Mouse (Mus musculus) midbrain, postnatal 0 days (tissue): ENCODE measurements around the gene Ercc1. TPM values are rescaled to one million over a fixed set of nuclear protein-coding genes. Genes with fewer than 3 reads are reported as not detected.
A peak's percentile ranks its signal among the peaks of the same experiment; 100 is the strongest.

Experiments
- ATAC-seq: fragments of 200-750 bp; cut with Nextera tagmentation; 2 replicates; pipeline ENCODE4 v1.8.0; 2017; ENCODE audit warnings: moderate number of reproducible peaks, mild to moderate bottlenecking, moderate TSS enrichment, moderate library complexity; ENCODE audit not compliant: low FRiP score
- DNase-seq: peaks from one replicate; pipeline ENCODE4 v3.0.0-alpha.2; 2015; ENCODE audit warnings: low spot score
- H3K27ac ChIP-seq: fragments of 300-500 bp; sonication (generic); 2 replicates; pipeline ENCODE4 v1.5.1; 2014; ENCODE audit warnings: low read depth, mild to moderate bottlenecking, low read length, mixed read lengths
- H3K27me3 ChIP-seq: fragments of 300-500 bp; sonication (generic); 2 replicates; pipeline ENCODE4 v1.6.1; 2014; ENCODE audit warnings: low read length, control low read depth, mixed read lengths; ENCODE audit not compliant: insufficient read depth
- H3K36me3 ChIP-seq: fragments of 300-500 bp; sonication (generic); 2 replicates; pipeline ENCODE4 v1.6.1; 2014; ENCODE audit warnings: low read length, control low read depth, mixed read lengths; ENCODE audit not compliant: insufficient read depth
- H3K4me1 ChIP-seq: fragments of 300-500 bp; sonication (generic); 2 replicates; pipeline ENCODE4 v1.6.1; 2014; ENCODE audit warnings: mild to moderate bottlenecking, control low read depth, antibody characterized with exemption, low read length, mixed read lengths; ENCODE audit not compliant: insufficient read depth
- H3K4me2 ChIP-seq: fragments of 300-500 bp; sonication (generic); 2 replicates; pipeline ENCODE4 v1.6.1; 2014; ENCODE audit warnings: low read depth, mild to moderate bottlenecking, low read length, mixed read lengths; ENCODE audit not compliant: poor library complexity, severe bottlenecking
- H3K4me3 ChIP-seq: fragments of 300-500 bp; sonication (generic); 2 replicates; pipeline ENCODE4 v1.5.1; 2014; ENCODE audit warnings: low read depth, mild to moderate bottlenecking, low read length, moderate library complexity
- H3K9ac ChIP-seq: fragments of 300-500 bp; sonication (generic); replicated peaks from 2 replicates; pipeline ENCODE4 v1.6.1; 2014; ENCODE audit warnings: mild to moderate bottlenecking, low read length, moderate library complexity, mixed read lengths; ENCODE audit not compliant: poor library complexity, severe bottlenecking
- H3K9me3 ChIP-seq: fragments of 300-500 bp; sonication (generic); 2 replicates; pipeline ENCODE4 v1.6.1; 2016; ENCODE audit warnings: low read length, control low read depth
- CTCF ChIP-seq: IDR thresholded peaks from 2 replicates; pipeline ENCODE4 v1.5.1; 2016; ENCODE audit warnings: antibody characterized with exemption, mild to moderate bottlenecking
- WGBS: fragments of 180-500 bp; shearing (Covaris S2); extraction: QIAGEN DNeasy Blood & Tissue Kit; methylation state at CpG from one replicate; pipeline ENCODE4 v1.1.7; 2014; 5-methylcytosine and 5-hydroxymethylcytosine counted together
- polyA plus RNA-seq: library from polyadenylated mRNA; unstranded; fragments of >200 nt; fragmentation: Nextera tagmentation; extraction: Ambion mirVana; gene quantifications from 2 replicates; pipeline ENCODE4 v1.2.1, GENCODE M21; 2015
- total RNA-seq: library from RNA; depleted of rRNA; stranded (reverse); fragments of >200 nt; gene quantifications from 2 replicates; pipeline ENCODE4 v1.2.3, GENCODE M21; 2014

Ercc1 gene
- total and polyA plus RNA-seq, 2 experiments from 2014 or later: 67.7 to 71.4 TPM

- Histone ChIP-seq H3K9me3 (no peaks in the 10 kb centered on the region), H3K4me3 (0 out of 2 replicates have a peak overlapping the region, but pooled peaks have one; percentile 63), H3K27me3 (no peaks in the 10 kb centered on the region), H3K9ac (0 out of 2 replicates have a peak overlapping the region, but pooled peaks have one; percentile 19), H3K4me2 (peak overlapping the region; percentile 96; the same call in 1 of the 2 replicates), H3K4me1 (no peaks in the 10 kb centered on the region), H3K36me3 (peaks cover 20% of the 10 kb centered on the region), H3K27ac (no peak overlapping the region)
- ATAC-seq (no peak), DNase-seq (no peak)
- WGBS: 92% methylated on average over 25 of the region's 25 CpGs
- no peak for TF ChIP-seq CTCF
These were observed 13.1 kb downstream of the Ercc1 start for GRCm38 (mm10) chr7:19357381-19358375.

GRCm38 (mm10) chr7:19358634-19359033 is 14.1 kb downstream of the Ercc1 start:
- Histone ChIP-seq H3K36me3 (peaks cover 16% of the 10 kb centered on the region), H3K27me3 (no peaks in the 10 kb centered on the region), H3K4me3 (peak overlapping the region; percentile 63), H3K4me2 (peak overlapping the region; percentile 96), H3K27ac (no peak overlapping the region), H3K4me1 (no peaks in the 10 kb centered on the region), H3K9me3 (no peaks in the 10 kb centered on the region), H3K9ac (peak overlapping the region; percentile 75)
- 26% methylated on average over 13 of the region's 13 CpGs for WGBS
- TF ChIP-seq CTCF: no peak
- ATAC-seq (no peak), DNase-seq (no peak)

- WGBS: under 1% methylated on average over 29 of the region's 31 CpGs
- H3K27ac ChIP-seq: 0 out of 2 replicates have a peak within 1 kb of the TSS, but pooled peaks have one; percentile 8
These were observed 14.8 kb downstream of the Ercc1 start, which contains the start of the genes Cd3eap and Ppp1r13l for GRCm38 (mm10) chr7:19359299-19359891. TSS of gene Cd3eap (minus strand) at chr7:19359483. TSS of gene Ppp1r13l (plus strand) at chr7:19359749.

GRCm38 (mm10) chr7:19359892-19360641 is 15.5 kb downstream of the Ercc1 start:
- Histone ChIP-seq H3K9me3 (no peaks in the 10 kb centered on the region), H3K4me3 (peak overlapping the region; percentile 63), H3K4me1 (no peaks in the 10 kb centered on the region), H3K36me3 (peaks cover 7% of the 10 kb centered on the region), H3K27me3 (no peaks in the 10 kb centered on the region), H3K27ac (0 out of 2 replicates have a peak overlapping the region, but pooled peaks have one; percentile 8), H3K4me2 (peak overlapping the region; percentile 96), H3K9ac (peak overlapping the region; percentile 75; the same call in 1 of the 2 replicates)
- no peak for TF ChIP-seq CTCF
- DNase-seq (peak; percentile 82), ATAC-seq (peak; percentile 55)
- WGBS: under 1% methylated on average over 42 of the region's 45 CpGs

More at GRCm38 (mm10) chr7:19359299-19359891, 14.8 kb downstream of the Ercc1 start, which contains the start of the genes Cd3eap and Ppp1r13l:
- H3K4me2 ChIP-seq: peak within 1 kb of the TSS; percentile 96
- DNase-seq (peak; percentile 88), ATAC-seq (peak; percentile 81)
- H3K36me3 ChIP-seq: peaks cover 13% of the 10 kb centered on the region
- peak within 1 kb of the TSS; percentile 63 for H3K4me3 ChIP-seq
- H3K4me1 ChIP-seq: no peaks in the 10 kb centered on the region
- no peaks in the 10 kb centered on the region for H3K27me3 ChIP-seq
- peak within 1 kb of the TSS; percentile 75 for H3K9ac ChIP-seq
- H3K9me3 ChIP-seq: no peaks in the 10 kb centered on the region
- 0 out of 2 replicates have a peak, but pooled peaks have one; percentile 2 for TF ChIP-seq CTCF

- DNase-seq (peak; percentile 89), ATAC-seq (peak; percentile 36; the same call in 1 of the 2 replicates)
- TF ChIP-seq CTCF: no peak
- no peak overlapping the region for H3K27ac ChIP-seq
- H3K36me3 ChIP-seq: peaks cover 3% of the 10 kb centered on the region; the same call in 1 of the 2 replicates
- no peaks in the 10 kb centered on the region for H3K4me1 ChIP-seq
- H3K4me2 ChIP-seq: peak overlapping the region; percentile 96
- no peaks in the 10 kb centered on the region for H3K27me3 ChIP-seq
- H3K4me3 ChIP-seq: peak overlapping the region; percentile 63
- under 1% methylated on average over 27 of the region's 27 CpGs for WGBS
- H3K9me3 ChIP-seq: no peaks in the 10 kb centered on the region
- peak overlapping the region; percentile 9; the same call in 1 of the 2 replicates for H3K9ac ChIP-seq
These were observed 16.4 kb downstream of the Ercc1 start for GRCm38 (mm10) chr7:19360944-19361343.
